Mouse (Mus musculus) kidney, adult 2 months (tissue): ENCODE measurements at regions not wholly inside any gene's neighbourhood (a gene's known extent, or its start where the extent isn't known, plus 50 kb on each side); places are given as distances from the start of the nearest gene placed in this dataset.

Experiments
- CTCF ChIP-seq: fragments of 200-500 bp; conservative IDR thresholded peaks from 2 replicates; pipeline ENCODE4 v1.5.1; 2011; ENCODE audit warnings: low read depth, mild to moderate bottlenecking, control low read depth, low read length, moderate library complexity, mixed read lengths; ENCODE audit not compliant: insufficient read depth, insufficient read length
- POLR2A ChIP-seq: fragments of 200-500 bp; IDR thresholded peaks from one replicate; pipeline ENCODE4 v1.6.1; 2011; ENCODE audit warnings: low read depth, low read length, control low read depth

DNA sequence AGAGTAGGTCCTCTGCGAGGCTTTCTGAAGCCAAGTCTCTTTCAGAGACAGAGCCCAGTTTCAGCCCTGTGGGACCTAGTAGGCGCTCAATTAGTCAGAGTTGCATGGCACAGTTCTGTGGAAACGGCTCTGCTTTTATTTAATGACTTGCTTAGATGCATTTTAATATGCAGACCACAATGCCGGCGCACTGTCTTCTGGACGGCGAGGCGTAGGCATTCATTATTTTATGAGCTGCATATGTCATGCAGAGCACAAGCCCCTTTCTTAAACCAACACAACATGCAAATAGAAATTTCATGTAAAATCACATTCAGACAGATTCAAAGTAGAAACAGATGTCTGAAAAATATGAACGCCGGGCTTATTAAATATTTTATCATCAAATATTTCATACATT is 140.8 kb upstream of the Zfp618 start:
- no peak for TF ChIP-seq CTCF
- TF ChIP-seq POLR2A, result no peak
